Mouse (Mus musculus) heart, embryonic 16.5 days (tissue): Measurements from ENCODE around the gene Lsr. TPM values are rescaled to one million over a fixed set of nuclear protein-coding genes. Genes with fewer than 3 reads are reported as not detected.

ENCODE experiments used
- ATAC-seq: fragments of 200-750 bp; cut with Nextera tagmentation; replicated peaks from 2 replicates; pipeline ENCODE4 v1.8.0; 2017; ENCODE audit warnings: moderate number of reproducible peaks; ENCODE audit not compliant: insufficient read depth, low FRiP score; ENCODE audit errors: extremely low read depth
- H3K27ac ChIP-seq: fragments of 300-500 bp; sonication (generic); 2 replicates; pipeline ENCODE4 v1.5.1; 2014; ENCODE audit warnings: mild to moderate bottlenecking, low read length, control low read depth, moderate library complexity
- H3K27me3 ChIP-seq: fragments of 300-500 bp; sonication (generic); 2 replicates; pipeline ENCODE4 v1.6.1; 2014; ENCODE audit warnings: low read length, mixed read lengths; ENCODE audit not compliant: control insufficient read depth, insufficient read depth
- H3K36me3 ChIP-seq: fragments of 300-500 bp; sonication (generic); 2 replicates; pipeline ENCODE4 v1.6.1; 2014; ENCODE audit not compliant: control insufficient read depth, insufficient read depth
- H3K4me1 ChIP-seq: fragments of 300-500 bp; sonication (generic); 2 replicates; pipeline ENCODE4 v1.6.1; 2014; ENCODE audit warnings: low read length, mixed read lengths; ENCODE audit not compliant: control insufficient read depth, insufficient read depth
- H3K4me2 ChIP-seq: fragments of 300-500 bp; sonication (generic); 2 replicates; pipeline ENCODE4 v1.6.1; 2014; ENCODE audit warnings: low read depth, mild to moderate bottlenecking, control low read depth, low read length
- H3K4me3 ChIP-seq: fragments of 300-500 bp; sonication (generic); 2 replicates; pipeline ENCODE4 v1.5.1; 2014; ENCODE audit warnings: mild to moderate bottlenecking, control low read depth, low read length
- H3K9ac ChIP-seq: fragments of 300-500 bp; sonication (generic); 2 replicates; pipeline ENCODE4 v1.6.1; 2014; ENCODE audit warnings: low read length, control low read depth
- H3K9me3 ChIP-seq: fragments of 300-500 bp; sonication (generic); replicated peaks from 2 replicates; pipeline ENCODE4 v1.6.1; 2016; ENCODE audit warnings: low read length; ENCODE audit not compliant: control insufficient read depth
- WGBS: fragments of 180-500 bp; shearing (Covaris S2); extraction: QIAGEN DNeasy Blood & Tissue Kit; methylation state at CpG from one replicate; pipeline ENCODE4 v1.1.7; 2014; 5-methylcytosine and 5-hydroxymethylcytosine counted together
- polyA plus RNA-seq: library from polyadenylated mRNA; unstranded; fragments of >200 nt; fragmentation: Nextera tagmentation; extraction: Ambion mirVana; gene quantifications from 2 replicates; pipeline ENCODE4 v1.2.1, GENCODE M21; 2015

The Lsr gene
- polyA plus RNA-seq, 1 experiment from 2014 or later: 10.8 TPM

- H3K4me2 ChIP-seq: no peak overlapping the region
- H3K9me3 ChIP-seq: no peaks in the 10 kb centered on the region
- no peak overlapping the region for H3K9ac ChIP-seq
- no peak overlapping the region for H3K4me3 ChIP-seq
- peak overlapping the region; percentile 8; the same call in 1 of the 2 replicates for H3K27ac ChIP-seq
- 66% methylated on average over 4 of the region's 4 CpGs for whole genome bisulfite sequencing
- H3K36me3 ChIP-seq: no peaks in the 10 kb centered on the region
- peaks cover 14% of the 10 kb centered on the region for H3K27me3 ChIP-seq
- peak; percentile 40; the same call in 1 of the 2 replicates for ATAC-seq
- H3K4me1 ChIP-seq: peaks cover 7% of the 10 kb centered on the region; the same call in 1 of the 2 replicates
These were observed 4.1 kb downstream of the Lsr start for GRCm38 (mm10) chr7:30969174-30969573.

- Histone ChIP-seq H3K4me3 (no peak overlapping the region), H3K27ac (peak overlapping the region; percentile 8; the same call in 1 of the 2 replicates), H3K36me3 (no peaks in the 10 kb centered on the region), H3K4me2 (no peak overlapping the region), H3K4me1 (peaks cover 12% of the 10 kb centered on the region), H3K9ac (no peak overlapping the region), H3K27me3 (peaks cover 14% of the 10 kb centered on the region), H3K9me3 (no peaks in the 10 kb centered on the region)
- 82% methylated on average over 8 of the region's 8 CpGs for WGBS
- ATAC-seq: no peak
These were observed 4.7 kb downstream of the Lsr start for GRCm38 (mm10) chr7:30968611-30969010.

- Histone ChIP-seq H3K27me3 (no peaks in the 10 kb centered on the region), H3K9me3 (no peaks in the 10 kb centered on the region), H3K4me3 (no peak overlapping the region), H3K4me1 (peaks cover 10% of the 10 kb centered on the region), H3K27ac (no peak overlapping the region), H3K9ac (no peak overlapping the region), H3K36me3 (no peaks in the 10 kb centered on the region), H3K4me2 (no peak overlapping the region)
- 84% methylated on average over 3 of the region's 3 CpGs for WGBS
- ATAC-seq: 0 out of 2 replicates have a peak, but pooled peaks have one; percentile 10
These were observed 6.6 kb downstream of the Lsr start for GRCm38 (mm10) chr7:30966657-30967056.

- 90% methylated on average over 14 of the region's 14 CpGs for WGBS
- no peaks in the 10 kb centered on the region for H3K9me3 ChIP-seq
These were observed 7.6 kb downstream of the Lsr start for GRCm38 (mm10) chr7:30965677-30966076.

GRCm38 (mm10) chr7:30964366-30964765, 8.9 kb downstream of the Lsr start:
- WGBS: 82% methylated on average over 7 of the region's 7 CpGs
- Histone ChIP-seq H3K4me3 (no peak overlapping the region), H3K4me1 (peaks cover 10% of the 10 kb centered on the region), H3K27me3 (no peaks in the 10 kb centered on the region), H3K9ac (no peak overlapping the region), H3K36me3 (no peaks in the 10 kb centered on the region), H3K27ac (no peak overlapping the region), H3K9me3 (no peaks in the 10 kb centered on the region), H3K4me2 (no peak overlapping the region)
- ATAC-seq: no peak

More at GRCm38 (mm10) chr7:30965677-30966076, 7.6 kb downstream of the Lsr start:
- H3K27ac ChIP-seq: no peak overlapping the region
- H3K27me3 ChIP-seq: no peaks in the 10 kb centered on the region
- H3K36me3 ChIP-seq: no peaks in the 10 kb centered on the region
- H3K4me2 ChIP-seq: no peak overlapping the region
- peaks cover 10% of the 10 kb centered on the region for H3K4me1 ChIP-seq
- ATAC-seq: no peak
- no peak overlapping the region for H3K4me3 ChIP-seq
- H3K9ac ChIP-seq: no peak overlapping the region

- peaks cover 6% of the 10 kb centered on the region; the same call in 1 of the 2 replicates for H3K36me3 ChIP-seq
- H3K4me1 ChIP-seq: peaks cover 16% of the 10 kb centered on the region
- H3K4me3 ChIP-seq: no peak overlapping the region
- H3K9ac ChIP-seq: no peak overlapping the region
- WGBS: 85% methylated on average over 5 of the region's 5 CpGs
- H3K4me2 ChIP-seq: no peak overlapping the region
- H3K9me3 ChIP-seq: no peaks in the 10 kb centered on the region
- no peaks in the 10 kb centered on the region for H3K27me3 ChIP-seq
- H3K27ac ChIP-seq: no peak overlapping the region
- ATAC-seq: no peak
These were observed 10.4 kb downstream of the Lsr start for GRCm38 (mm10) chr7:30962862-30963261.

GRCm38 (mm10) chr7:30959786-30960349, 13.4 kb downstream of the Lsr start:
- no peaks in the 10 kb centered on the region for H3K9me3 ChIP-seq
- H3K27ac ChIP-seq: no peak overlapping the region
- ATAC-seq: no peak
- H3K27me3 ChIP-seq: no peaks in the 10 kb centered on the region
- no peak overlapping the region for H3K9ac ChIP-seq
- no peak overlapping the region for H3K4me3 ChIP-seq
- 86% methylated on average over 6 of the region's 6 CpGs for WGBS
- no peak overlapping the region for H3K4me2 ChIP-seq
- H3K36me3 ChIP-seq: peaks cover 8% of the 10 kb centered on the region; the same call in 1 of the 2 replicates
- peaks cover 24% of the 10 kb centered on the region for H3K4me1 ChIP-seq

- no peak for ATAC-seq
- WGBS: 93% methylated on average over 9 of the region's 9 CpGs
These were observed 14.3 kb downstream of the Lsr start for GRCm38 (mm10) chr7:30958866-30959487.

GRCm38 (mm10) chr7:30958109-30958865, 15.0 kb downstream of the Lsr start:
- Histone ChIP-seq H3K4me3 (peak overlapping the region; percentile 78), H3K27me3 (no peaks in the 10 kb centered on the region), H3K9me3 (no peaks in the 10 kb centered on the region), H3K4me1 (peaks cover 16% of the 10 kb centered on the region), H3K4me2 (peak overlapping the region; percentile 71), H3K9ac (peak overlapping the region; percentile 97), H3K36me3 (peaks cover 23% of the 10 kb centered on the region), H3K27ac (peak overlapping the region; percentile 99)
- ATAC-seq: no peak
- 75% methylated on average over 28 of the region's 28 CpGs for WGBS

More at GRCm38 (mm10) chr7:30958866-30959487, 14.3 kb downstream of the Lsr start:
- H3K27me3 ChIP-seq: no peaks in the 10 kb centered on the region
- H3K4me2 ChIP-seq: no peak overlapping the region
- peaks cover 20% of the 10 kb centered on the region for H3K4me1 ChIP-seq
- H3K4me3 ChIP-seq: no peak overlapping the region
- no peak overlapping the region for H3K27ac ChIP-seq
- no peak overlapping the region for H3K9ac ChIP-seq
- no peaks in the 10 kb centered on the region for H3K9me3 ChIP-seq
- peaks cover 16% of the 10 kb centered on the region for H3K36me3 ChIP-seq
